Mouse (Mus musculus): ENCODE measurements at regions not wholly inside any gene's neighbourhood (a gene's known extent, or its start where the extent isn't known, plus 50 kb on each side); places are given as distances from the start of the nearest gene placed in this dataset.

- no peak for DNase-seq (ENCODE audit: low spot score)
Measured at GRCm38 (mm10) chr7:39596403-39596802, 78.8 kb downstream of the Zfp619 start.

GRCm38 (mm10) chr7:39613767-39614166 lies 96.2 kb downstream of the Zfp619 start:
- DNase-seq (ENCODE audit: low spot score), result no peak

GRCm38 (mm10) chr7:39615092-39615491 lies 97.5 kb downstream of the Zfp619 start:
- no peak for DNase-seq (ENCODE audit: low spot score)

GRCm38 (mm10) chr7:39621796-39622195 lies 104.2 kb downstream of the Zfp619 start:
- DNase-seq (ENCODE audit: low spot score), result no peak

- peak; percentile 17 for DNase-seq (ENCODE audit: low spot score)
Measured at GRCm38 (mm10) chr7:39632836-39633235, 115.3 kb downstream of the Zfp619 start.

GRCm38 (mm10) chr7:39642333-39642732 lies 124.8 kb downstream of the Zfp619 start:
- DNase-seq (ENCODE audit: low spot score), result no peak

GRCm38 (mm10) chr7:39643323-39643722 lies 125.8 kb downstream of the Zfp619 start:
- no peak for DNase-seq (ENCODE audit: low spot score)

GRCm38 (mm10) chr7:39650483-39651102 lies 133.0 kb downstream of the Zfp619 start:
- DNase-seq (ENCODE audit: low spot score), result no peak

- no peak for DNase-seq (ENCODE audit: low spot score)
Measured at GRCm38 (mm10) chr7:39654563-39655286, 137.2 kb downstream of the Zfp619 start.

- peak; percentile 44 for DNase-seq (ENCODE audit: low spot score)
Measured at GRCm38 (mm10) chr7:39655287-39655652, 137.7 kb downstream of the Zfp619 start.

GRCm38 (mm10) chr7:39655709-39656397 lies 138.3 kb downstream of the Zfp619 start:
- DNase-seq (ENCODE audit: low spot score), result no peak

- DNase-seq (ENCODE audit: low spot score), result no peak
Measured at GRCm38 (mm10) chr7:39659597-39659996, 142.0 kb downstream of the Zfp619 start.

- DNase-seq (ENCODE audit: low spot score), result no peak
Measured at GRCm38 (mm10) chr7:39675124-39675846, 157.7 kb downstream of the Zfp619 start.

- DNase-seq (ENCODE audit: low spot score), result no peak
Measured at GRCm38 (mm10) chr7:39675847-39676238, 158.3 kb downstream of the Zfp619 start.

GRCm38 (mm10) chr7:39680411-39680810 lies 162.8 kb downstream of the Zfp619 start:
- no peak for DNase-seq (ENCODE audit: low spot score)

GRCm38 (mm10) chr7:39696589-39696988 lies 179.0 kb downstream of the Zfp619 start:
- no peak for DNase-seq (ENCODE audit: low spot score)

- DNase-seq (ENCODE audit: low spot score), result no peak
Measured at GRCm38 (mm10) chr7:39701506-39701905, 183.9 kb downstream of the Zfp619 start.

- no peak for DNase-seq (ENCODE audit: low spot score)
Measured at GRCm38 (mm10) chr7:39705118-39706095, 187.8 kb downstream of the Zfp619 start.

GRCm38 (mm10) chr7:39706606-39707005 lies 189.0 kb downstream of the Zfp619 start:
- no peak for DNase-seq (ENCODE audit: low spot score)

GRCm38 (mm10) chr7:39716340-39717150 lies 199.0 kb downstream of the Zfp619 start:
- DNase-seq (ENCODE audit: low spot score), result peak; percentile 28

Data from layer of hippocampus, adult 11-12 months (tissue).